Mouse (Mus musculus) heart, postnatal 10 days (tissue): ENCODE data around the gene Arl14ep. TPM values are rescaled to one million over a fixed set of nuclear protein-coding genes. Genes with fewer than 3 reads are reported as not detected.
"Not testable (repeated sequence)": the region's sequence is repeated elsewhere in the genome, so short reads cannot be mapped to it uniquely, and the experiment has no call there.

Experiments used
- DNase-seq, 2 experiments: peaks; one replicate each; pipeline ENCODE4 v3.0.0; 2021
- intact Hi-C: fragments of 180-260 bp; cut with DNase I; formaldehyde crosslinking; loops from one replicate; pipeline ENCODE4 v1.15.1; 2025
- total RNA-seq, 2 experiments: library from RNA; stranded (reverse); gene quantifications; 2 replicates each; pipeline ENCODE4 v1.2.3; 2021

Arl14ep gene
- 10 to 100 TPM; 15.1 to 18.5 TPM for total RNA-seq

DNA sequence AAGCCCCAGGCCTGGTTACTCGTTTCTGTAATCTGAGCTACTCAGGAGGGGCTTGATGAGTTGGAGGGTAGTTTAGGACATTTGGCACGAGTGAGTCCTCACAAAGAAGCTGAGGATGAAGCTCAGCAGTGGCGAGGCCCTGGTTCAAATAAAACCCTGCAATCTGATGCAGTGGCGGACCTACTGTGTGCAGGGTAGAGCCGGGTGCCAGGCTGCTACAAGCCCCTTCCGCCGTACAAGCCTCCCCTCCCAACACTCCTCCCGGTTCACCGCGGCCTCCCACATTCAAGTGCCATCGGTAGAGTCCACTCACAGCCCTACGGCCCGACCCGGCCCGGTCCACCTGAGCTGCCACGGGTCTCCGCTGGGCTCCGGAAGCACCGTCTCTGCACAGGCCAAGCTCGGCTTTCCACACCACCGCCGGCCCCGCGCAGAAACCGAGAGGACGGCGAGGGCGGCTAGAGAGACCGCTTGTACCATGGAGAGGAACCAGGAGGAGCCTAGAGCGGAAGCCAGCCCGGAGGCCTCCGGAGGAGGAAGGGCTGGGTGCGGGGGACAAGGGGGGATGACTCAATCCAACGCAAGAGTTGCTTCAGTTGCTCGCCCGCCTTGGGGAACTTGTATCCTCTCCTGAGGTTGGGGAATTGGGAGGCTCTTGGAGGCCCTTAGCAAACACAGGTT is at the start of gene Arl14ep:
Gene Arl14ep (minus strand): TSS at position 466 of the 681 bp plus-strand sequence.
- intact Hi-C loops = no loop called here
- DNase-seq = peak; percentile 89

DNA sequence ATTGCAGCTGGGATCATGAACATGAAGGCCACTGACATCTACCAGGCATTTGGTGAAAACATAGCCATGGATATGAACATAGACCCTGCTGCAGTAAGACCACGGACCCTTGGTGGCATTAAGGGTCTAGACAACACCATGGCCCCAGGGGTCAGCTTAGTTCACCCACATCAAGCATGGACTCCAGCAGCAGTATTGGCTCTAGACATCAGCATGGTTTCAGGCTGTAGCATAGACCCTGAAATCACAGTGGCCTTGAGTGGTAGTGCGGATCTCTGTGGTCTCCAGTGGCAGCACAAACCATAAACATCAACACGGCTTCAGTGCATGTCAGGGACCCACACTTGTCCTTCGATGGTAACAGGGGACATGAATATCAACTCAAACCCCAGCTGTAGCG is 48.5 kb upstream of the Arl14ep start:
- intact Hi-C loops = no loop called here
- no peak for DNase-seq

DNA sequence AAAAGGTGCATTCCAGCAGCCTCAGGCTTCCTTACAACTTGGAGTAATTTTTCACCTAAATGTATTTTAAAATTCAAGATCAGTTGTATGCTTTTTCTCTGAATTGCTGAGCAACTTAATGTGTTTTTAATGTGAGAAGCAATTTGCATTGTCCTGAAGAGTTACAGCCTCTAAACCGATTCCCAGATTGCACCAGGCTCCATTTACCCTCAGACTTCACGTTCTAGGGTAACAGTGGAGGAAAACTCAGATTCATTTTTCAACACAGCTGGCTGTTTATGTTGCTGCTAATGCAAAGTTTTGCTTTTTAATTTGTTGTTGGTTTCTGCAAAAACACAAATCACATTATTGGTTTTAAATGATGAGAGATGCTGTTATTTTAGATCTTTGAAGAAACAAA is 45.1 kb upstream of the Arl14ep start:
- DNase-seq = no peak
- intact Hi-C loops = no loop called here

DNA sequence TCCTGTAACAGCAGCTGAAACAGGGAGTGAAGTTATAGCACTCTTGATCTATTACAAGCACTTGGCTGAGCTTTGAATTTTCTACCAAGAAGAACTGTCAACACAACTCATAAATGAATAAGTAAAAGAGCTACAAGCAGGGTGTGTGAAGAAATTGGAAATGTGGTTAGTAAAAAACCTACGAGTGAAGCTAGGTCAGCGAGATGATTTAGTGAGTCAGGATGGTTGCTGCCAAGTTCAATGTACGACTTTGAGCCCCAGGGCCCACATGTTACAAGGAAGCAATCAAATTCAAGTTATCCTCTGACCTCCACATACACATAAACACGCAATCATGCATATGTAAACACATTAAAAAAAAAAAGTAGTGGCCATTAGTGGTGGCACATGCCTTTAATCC is 38.9 kb upstream of the Arl14ep start:
- intact Hi-C loops = no loop called here
- no peak for DNase-seq

DNA sequence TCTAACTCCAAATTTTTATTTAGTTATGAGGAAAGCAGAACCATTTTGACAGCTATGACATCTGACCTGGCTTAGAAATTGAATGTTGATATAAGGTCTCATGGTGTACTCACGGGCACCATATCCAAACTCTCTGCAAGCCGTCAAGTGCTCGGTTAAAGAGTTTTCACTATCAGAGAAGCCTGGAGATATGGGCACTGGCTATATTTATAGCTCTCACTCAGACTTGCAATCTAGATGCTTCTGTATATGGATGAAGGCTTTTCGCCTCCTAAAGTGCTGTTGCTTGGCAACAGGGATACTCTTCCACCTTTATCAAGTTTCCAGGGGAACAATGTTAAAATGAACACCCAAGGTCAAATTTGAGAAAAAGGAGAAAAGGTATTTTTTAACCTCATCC is 38.1 kb upstream of the Arl14ep start:
- intact Hi-C loops = no loop called here
- peak in 1 of 2 experiments; percentile 10 for DNase-seq

DNA sequence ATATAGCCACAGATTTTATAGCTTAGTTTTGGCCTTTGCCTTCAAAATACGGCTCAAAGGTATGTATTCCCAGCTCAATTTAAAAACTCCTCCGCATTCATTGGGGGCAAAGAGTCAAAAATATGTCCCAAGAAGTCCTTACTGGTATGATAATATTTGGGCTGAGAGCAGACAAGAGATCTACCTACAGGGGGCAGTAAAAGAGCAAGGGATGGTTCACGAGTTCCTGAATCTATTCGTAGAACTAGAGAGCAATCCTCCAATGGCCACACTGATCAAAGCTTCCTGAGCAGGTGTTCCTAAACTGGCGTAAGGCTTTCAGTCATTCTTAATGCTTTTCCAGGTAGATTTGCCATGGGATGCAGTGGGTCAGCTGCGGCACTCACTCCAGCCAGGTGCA is 35.9 kb upstream of the Arl14ep start:
- intact Hi-C loops = no loop called here
- no peak for DNase-seq

DNA sequence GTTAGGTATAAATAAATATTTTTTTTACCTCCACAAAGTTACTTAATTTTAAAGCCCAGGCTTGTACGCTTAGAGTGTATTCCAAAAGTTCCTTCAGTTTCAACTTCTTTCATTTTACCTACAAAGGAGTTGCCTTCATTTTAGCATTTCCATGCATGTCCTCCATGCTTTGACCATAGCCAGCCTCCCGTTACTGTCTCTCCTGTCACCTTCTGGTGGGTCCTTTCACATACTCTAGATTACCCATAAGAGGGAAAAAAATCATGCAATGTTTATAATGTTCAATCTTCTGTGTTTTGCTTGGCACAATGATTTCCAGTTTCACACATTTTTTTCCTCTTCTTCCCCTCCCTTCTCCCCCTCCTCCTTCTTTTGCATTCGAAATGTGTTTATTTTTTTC is 32.2 kb upstream of the Arl14ep start:
- DNase-seq = no peak
- intact Hi-C loops = no loop called here

DNA sequence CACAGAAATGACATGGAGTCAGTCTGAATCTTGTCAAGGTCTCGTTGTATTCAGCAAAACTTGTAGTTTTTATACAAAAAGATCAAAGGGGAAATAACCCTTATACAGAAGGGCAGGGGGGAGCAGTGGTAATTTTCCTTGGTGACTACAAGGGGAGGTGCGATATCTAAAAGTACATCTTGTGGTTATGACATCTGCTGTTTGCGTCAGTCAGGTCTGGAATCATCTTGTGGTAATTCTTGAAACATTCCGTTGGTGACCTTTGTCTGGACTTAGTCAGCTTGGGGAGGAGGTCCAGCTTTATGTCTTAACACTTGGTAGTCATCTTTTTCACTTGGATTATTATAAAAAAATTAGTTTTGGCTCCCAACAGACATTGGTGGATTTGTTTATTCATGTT is 31.7 kb upstream of the Arl14ep start:
- intact Hi-C loops, DNase-seq: not testable (repeated sequence)

DNA sequence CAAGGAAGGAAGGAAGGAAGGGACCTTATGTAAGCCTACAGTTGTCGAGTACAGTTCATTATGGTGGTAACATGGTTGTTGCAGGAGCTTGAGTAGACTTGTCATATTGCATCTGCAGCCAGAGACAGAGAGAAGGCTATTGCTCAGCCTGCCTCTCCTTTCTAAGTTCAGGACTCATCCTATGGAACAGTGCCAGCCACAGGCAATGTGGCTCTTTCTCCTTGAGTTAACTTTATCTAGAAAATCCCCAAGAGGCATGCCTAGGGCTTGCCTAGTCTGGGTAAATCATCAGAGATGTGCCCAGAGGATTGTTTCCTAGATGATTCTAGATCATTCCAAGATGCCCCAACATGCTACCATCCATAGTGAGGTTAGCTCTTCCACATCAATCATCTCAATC is 17.0 kb upstream of the Arl14ep start:
- intact Hi-C loops = no loop called here
- DNase-seq = no peak

DNA sequence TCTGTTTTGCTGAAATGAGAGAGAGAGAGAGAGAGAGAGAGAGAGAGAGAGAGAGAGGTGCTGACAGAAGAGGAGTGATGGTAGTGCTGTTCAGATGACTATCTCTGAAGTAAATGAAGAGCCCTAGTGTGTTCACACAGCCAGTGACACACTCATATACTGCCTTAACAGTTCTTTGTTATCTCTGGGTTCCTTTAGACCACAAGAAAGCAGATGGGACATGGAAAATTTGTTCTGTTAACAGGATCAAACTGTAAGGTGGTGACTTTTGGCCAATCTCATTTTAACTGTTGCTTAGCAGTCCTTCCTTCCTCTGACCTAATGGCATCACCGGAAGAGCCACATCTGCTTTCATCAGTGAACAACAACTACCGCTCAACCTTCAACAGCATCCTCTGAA is 10.7 kb upstream of the Arl14ep start:
- intact Hi-C loops = loop anchor here (5.0 kb wide), 1 partner anchor 882 kb away; no protein-coding TSS in a partner anchor
- no peak for DNase-seq

DNA sequence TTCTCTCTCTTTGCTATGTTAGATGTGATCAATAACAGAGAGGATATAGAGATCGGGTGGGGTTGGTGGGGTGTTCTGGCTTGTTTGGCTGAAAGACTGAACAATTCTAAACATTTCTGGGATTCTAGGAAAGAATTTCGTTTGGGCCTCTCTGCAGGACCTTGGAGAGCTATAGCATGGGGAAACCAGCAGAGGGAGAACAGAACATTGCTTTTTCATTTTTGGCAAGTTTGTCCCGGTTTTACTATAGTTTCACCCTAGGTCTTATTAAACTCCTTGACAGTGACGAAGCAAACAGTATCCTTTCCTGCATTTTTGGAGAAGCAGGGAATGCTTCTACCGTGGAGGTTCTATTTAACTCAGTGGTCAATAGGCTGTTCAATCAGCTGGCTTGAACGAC is 8.3 kb upstream of the Arl14ep start:
- DNase-seq = no peak
- intact Hi-C loops = loop anchor here (5.0 kb wide), 1 partner anchor 885 kb away; no protein-coding TSS in a partner anchor

DNA sequence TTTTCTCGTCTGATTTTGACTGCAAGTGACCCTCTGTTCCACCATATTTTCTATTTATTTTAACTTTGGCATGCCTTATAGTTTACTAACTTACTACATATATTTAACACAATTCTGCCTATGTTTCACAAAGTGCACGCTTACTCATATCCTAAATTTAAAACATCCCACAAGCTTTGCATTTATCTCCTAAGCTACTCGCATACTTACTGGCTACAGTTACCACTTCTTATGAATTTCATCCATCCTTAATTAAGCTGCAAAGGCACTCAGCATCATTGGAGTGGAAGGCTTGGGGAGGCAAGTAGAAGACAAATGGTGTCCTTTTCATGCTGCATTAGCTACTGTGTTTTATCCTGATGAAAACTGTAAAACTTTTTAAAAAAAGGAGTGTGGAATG is 2.2 kb upstream of the Arl14ep start:
- DNase-seq = no peak
- intact Hi-C loops = no loop called here

DNA sequence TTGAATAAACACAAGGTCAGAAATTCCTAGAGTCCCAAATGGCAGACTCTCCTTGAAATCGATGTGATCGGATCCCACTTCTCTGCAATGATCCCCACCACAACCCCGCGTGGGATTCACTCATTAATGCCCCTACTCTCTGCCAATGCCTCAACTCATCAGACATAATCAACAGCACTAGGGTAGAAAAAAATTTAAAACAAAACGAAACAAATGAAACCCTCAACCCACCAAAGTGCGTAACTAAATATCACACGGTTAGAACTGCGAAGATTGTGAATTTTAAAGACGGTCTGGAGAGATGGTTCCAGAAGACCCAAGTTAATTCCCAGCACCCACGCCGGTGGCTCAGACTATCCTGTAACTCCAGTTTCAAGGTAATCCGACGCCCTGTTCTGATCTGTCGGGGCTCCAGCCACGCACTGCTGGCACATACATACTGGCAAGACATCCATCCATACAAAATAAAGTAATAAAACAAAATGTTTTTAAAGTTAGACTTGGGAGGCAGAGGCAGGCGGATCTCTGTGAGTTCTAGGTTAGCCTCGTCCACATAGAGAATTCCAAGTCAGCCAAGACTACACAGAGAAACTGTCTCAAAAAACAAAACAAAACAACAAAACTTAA is 779 bp downstream of the Arl14ep start:
- DNase-seq = no peak
- intact Hi-C loops = no loop called here

DNA sequence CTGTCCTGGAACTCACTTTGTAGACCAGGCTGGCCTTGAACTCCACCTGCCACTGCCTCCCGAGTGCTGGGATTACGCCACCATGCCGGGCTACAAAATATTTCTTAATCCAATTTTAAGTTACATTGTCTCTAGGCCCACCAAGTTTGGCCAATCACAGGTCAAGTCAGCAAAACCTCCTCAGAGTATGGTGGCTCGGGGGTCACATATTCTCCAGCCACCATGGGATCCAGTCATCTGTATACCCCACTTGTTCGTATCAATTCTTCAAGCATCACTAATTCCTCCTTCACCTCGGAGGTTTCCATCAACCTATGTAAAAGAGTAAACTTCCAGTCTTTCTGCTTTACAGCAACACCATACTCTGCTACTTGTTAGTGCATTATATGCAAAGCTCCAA is 1.4 kb downstream of the Arl14ep start:
- intact Hi-C loops = no loop called here

DNA sequence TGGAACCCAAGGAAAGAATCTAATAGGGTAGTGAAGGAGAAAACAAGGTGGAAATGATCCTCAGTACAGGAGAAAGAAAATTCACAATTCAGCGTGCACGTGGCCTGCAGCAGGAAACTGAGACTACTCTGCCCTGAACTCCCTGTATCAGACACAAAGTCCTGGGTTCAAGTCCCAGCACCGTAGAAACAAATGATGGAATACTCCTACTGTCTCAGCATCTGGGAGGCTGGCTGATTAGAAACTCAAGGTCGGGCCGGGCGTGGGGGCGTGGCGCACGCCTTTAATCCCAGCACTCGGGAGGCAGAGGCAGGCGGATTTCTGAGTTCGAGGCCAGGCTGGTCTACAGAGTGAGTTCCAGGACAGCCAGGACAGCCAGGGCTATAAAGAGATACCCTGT is 3.3 kb downstream of the Arl14ep start:
- intact Hi-C loops = no loop called here
- DNase-seq = no peak

More for the DNA sequence above, 1.4 kb downstream of the Arl14ep start:
- DNase-seq = no peak

DNA sequence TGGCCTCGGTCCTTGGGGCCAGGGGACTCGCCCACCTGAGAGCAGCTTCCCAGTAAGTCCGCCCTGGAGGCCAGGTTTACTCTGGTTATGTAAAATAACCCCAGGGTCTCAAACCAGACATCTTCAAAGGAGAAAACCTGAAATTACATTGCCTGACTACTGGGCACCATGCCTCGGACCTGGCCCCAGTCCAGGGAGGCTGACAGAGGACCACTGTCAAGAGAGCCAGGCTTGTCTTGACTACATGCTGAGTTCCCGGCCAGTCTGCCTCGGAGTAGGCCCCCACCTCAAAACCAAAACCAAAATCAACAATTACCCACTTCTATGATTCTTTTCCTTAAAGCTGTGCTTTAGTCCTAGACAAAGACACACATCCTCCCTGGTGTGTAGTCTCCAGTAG is 5.9 kb downstream of the Arl14ep start:
- intact Hi-C loops = no loop called here
- no peak for DNase-seq

DNA sequence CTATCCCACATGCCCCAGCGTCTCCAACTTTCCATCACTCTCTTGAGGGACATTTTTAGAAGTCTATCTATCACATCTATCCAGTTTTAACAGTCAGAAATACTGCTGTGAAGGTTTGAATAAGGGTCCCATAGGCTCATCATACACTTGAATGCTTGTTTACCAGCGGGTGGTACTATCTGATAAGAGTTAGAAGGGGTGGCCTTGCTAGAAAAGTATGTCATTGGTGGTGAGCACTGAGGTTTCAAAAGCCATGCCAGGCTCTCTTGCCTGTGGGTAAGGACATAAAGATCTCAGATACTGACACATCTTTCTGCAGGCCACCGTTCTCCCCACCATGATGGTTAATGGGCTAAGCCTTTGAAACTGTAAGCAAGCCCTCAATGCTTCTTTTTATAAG is 10.7 kb downstream of the Arl14ep start:
- intact Hi-C loops = no loop called here
- DNase-seq = no peak

DNA sequence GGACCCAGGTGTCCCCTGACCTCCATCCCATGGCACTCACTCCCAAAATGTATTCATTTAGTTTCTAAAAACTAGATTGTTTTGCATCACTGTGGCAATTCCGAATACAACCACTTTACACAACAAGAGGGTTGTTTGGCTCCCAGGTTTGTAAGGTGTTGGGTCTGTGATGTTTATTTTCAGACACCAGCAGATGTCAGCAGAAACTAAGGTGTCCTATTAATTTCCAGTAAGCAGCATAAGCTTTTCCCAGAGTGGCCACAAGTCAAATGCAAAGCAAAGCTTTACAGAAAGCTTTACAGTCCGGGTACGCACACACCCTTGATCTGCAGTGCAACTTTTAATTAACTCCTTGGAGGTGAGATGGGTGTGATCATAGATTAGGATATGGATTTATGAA is 12.6 kb downstream of the Arl14ep start:
- no peak for DNase-seq
- intact Hi-C loops = no loop called here

DNA sequence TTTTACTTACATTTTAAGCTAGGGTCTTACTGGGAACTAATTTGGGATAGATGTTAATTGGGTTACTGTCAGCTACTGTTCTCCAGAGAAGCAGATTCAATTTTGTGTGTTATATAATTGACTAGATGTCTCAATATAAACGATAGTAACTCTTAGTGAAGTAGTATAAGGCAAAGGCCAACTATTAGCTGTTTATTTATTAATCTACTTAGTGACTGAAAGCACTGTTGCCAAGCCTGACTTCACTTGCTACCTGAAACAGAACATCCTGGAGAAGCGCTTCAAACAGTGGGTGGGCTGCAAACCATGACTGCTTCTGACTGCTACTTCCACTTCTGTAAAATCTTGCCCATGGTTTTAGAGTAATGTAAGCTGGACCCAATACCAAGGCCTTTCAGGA is 13.2 kb downstream of the Arl14ep start:
- DNase-seq = no peak
- intact Hi-C loops = no loop called here

DNA sequence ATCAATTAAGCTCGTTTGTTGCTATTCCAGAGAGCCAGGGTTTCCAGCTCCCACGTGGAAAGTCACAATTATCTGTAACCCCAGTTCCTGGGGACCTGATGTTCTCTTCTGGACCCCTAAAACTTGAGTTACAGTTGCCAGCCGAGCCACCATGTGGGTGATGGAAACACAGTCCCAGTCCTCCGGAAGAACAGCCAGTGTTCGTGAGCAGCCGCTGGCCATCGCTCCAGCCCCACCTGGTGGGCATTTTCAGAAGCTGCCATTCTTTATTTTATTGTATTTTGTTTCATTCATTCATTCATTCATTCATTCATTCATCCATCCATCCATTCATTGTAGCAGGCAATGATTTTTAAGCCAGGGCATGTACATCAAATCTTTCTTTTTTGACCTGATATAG is 14.0 kb downstream of the Arl14ep start:
- peak in 1 of 2 experiments; percentile 22 for DNase-seq
- intact Hi-C loops = no loop called here

DNA sequence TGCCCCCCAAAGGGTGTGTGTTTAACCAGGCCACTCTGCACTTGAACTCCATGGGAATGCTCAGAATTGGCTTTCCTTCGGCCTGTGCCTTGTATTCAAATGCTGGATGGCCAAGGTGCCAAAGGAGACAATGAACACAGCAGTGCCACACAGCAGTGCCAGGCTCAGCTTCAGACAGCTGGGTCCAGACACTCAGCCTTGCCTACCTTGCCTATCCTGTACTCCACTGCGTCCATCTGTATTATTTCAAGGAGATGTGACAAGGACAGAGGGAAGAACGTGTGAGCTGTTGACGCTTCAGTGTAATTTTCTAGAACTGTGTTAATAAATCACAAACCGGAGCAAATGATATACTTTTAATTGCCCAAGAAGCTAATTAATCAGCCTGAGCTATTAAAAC is 14.8 kb downstream of the Arl14ep start:
- DNase-seq = no peak
- intact Hi-C loops = loop anchor here (2.0 to 5.0 kb wide), 2 partner anchors 262 to 603 kb away; no protein-coding TSS in a partner anchor

DNA sequence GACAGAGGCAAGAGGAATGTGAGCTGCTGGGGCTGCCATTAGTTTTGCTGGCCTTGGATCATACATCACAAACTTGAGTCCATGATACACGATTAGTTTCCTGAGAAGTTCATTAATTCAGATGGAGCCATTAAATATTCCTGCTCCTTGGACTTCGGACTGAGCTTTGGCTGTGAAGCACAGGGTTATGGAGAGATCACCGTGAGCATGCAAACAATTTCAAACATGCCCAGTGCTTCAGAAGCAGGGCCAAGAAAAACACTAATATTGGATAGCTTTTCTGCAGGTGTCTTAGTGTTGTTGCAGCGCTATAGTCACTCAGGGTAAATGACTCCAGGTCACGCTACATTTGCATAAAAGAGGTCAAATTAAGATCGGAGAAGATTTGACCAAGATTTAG is 15.3 kb downstream of the Arl14ep start:
- intact Hi-C loops = loop anchor here (2.0 to 5.0 kb wide), 2 partner anchors 262 to 602 kb away; no protein-coding TSS in a partner anchor
- DNase-seq = no peak
